Mouse (Mus musculus): Measurements from ENCODE around the gene Zfp667.

GRCm38 (mm10) chr7:6282749-6283148 lies 3.6 kb upstream of the Zfp667 start:
- TF ChIP-seq CTCF (IDR thresholded peaks at IDR 0.05; ENCODE audit: control insufficient read depth, insufficient read depth, low read length) = 0 out of 2 replicates have a peak, but pooled peaks have one; percentile 16
- no peak for TF ChIP-seq POLR2A (IDR thresholded peaks at IDR 0.05; ENCODE audit: borderline replicate concordance, control insufficient read depth, low read depth, low read length)

Data from bone marrow, adult 2 months (tissue).